Mouse (Mus musculus) gastrocnemius, postnatal 10 days (tissue): ENCODE measurements at regions not wholly inside any gene's neighbourhood (a gene's known extent, or its start where the extent isn't known, plus 50 kb on each side); places are given as distances from the start of the nearest gene placed in this dataset.

Experiments used
- DNase-seq: peaks from one replicate; pipeline ENCODE4 v3.0.0; 2021; ENCODE audit warnings: mixed read lengths

DNA sequence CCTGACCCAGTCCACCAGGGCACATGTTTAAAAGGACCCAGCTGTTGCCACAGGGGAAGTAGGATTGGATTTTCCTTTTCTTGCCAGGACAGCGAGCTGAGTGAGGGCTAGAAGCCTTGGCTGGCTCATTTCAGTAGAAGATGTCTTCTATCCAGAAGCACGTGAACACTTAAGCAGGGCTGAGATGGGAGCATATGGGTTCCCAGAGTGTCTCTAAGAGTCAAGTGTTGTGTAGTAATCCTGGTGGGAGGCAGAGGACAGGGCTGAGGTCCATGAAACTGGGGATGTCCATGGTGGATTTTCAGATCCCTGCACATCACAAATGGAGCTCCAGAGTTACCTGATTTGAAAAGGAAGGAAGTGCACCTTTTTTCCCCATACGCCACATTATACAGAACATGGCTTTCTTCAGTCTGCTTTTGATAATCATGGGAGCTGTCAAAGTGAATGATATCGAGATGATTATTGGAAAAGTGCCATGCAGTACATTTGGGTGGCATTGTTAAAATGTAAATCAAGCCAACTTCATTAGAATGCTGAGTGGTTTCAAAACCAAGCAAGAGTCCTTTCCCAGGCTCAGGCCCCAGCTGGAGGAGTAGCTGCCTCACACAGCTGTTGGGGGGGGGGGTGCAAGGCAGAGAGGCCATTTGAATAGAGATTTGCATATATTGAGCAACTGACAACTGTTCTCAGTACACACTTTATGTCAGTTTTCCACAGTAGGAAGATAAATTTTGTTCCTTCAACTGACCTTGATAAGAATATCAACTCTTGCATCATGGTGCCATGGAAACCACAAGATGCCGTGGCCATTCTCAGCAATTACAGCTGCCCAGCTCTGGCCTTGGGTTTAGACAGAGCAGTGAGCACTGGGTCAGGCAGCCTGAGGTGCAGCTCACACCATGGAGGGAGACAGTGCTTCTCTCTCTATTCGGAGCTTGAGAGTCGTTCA lies 81.7 kb downstream of the Slc35b3 start:
- DNase-seq: no peak

DNA sequence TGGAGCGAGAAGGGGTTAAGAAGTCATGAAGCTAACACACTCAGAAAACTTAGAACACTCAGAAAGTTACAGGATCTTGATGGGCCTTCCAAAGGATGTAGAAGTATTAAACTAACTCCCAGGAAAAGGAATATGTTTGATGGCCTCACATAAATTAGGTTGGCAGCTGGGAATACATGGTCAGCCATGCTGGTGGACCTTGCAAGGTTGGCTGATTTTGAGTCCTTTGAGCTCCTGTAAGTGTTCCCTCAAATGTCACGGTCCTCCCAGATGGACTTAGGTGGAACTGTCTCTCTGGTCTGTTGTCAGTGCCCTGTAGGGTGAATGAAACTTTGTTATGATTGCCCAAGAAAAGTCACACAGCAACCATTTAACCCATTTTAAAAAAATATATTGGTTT lies 84.8 kb downstream of the Slc35b3 start:
- no peak for DNase-seq

GRCm38 (mm10) chr13:38864002-38864401 lies 96.7 kb downstream of the Slc35b3 start:
- no peak for DNase-seq

DNA sequence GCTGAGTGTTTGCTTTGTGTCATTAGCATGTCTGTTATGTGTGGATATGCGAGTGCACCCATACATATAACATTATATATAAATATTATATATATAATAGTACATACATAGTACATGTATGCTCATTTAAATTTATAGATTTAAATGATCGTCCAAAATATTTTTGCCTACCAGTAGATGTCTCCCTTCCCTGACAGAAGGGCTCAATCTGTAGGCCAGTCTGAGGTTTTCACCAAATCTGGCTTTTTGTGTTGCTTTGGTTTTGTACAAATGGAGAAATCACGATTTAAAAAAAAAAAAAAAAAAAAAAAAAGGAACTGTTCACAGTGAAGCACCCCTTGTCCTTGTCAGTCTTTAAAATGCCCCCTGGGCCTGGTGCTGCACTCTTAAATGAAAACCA lies 104.9 kb downstream of the Slc35b3 start:
- no peak for DNase-seq

GRCm38 (mm10) chr13:38854986-38855385 lies 105.7 kb downstream of the Slc35b3 start:
- DNase-seq: no peak

DNA sequence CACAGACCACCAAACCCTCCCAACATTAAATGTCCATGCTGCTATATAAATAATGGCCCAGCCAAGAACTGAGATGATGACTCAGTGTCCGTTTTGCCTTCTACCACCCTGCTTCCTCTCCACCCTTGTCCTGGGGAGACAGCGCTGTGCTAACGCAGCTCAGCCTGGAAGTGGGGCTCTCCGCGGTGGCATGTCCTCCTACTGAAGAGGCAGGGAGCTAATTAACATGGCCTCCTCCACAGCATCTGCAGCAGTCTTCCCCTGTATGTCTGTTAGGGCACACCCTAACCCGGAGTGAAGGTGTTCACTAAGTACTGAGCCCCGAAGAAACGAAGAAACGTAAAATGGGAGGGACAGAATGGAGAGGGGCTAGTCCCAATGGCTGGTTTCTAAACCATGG lies 107.8 kb downstream of the Slc35b3 start:
- DNase-seq: no peak

DNA sequence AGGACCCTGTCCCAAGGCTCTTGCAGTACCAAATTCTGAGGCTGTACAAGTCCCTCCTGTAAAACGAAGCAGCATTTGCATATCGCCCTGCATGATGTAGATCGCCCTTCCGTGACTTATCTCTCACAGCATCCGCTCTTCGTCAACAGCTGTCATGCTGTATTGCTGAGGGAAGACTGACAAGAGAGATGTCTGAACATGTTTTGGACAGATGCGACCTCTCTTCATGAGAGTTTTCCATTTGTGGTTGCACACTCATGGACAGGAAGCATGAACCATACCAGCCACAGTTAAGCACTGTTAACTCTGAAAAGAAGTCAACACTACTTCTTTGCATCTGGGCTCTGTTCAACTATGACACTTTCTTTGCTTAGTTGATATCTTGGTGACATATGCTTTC lies 108.9 kb downstream of the Slc35b3 start:
- DNase-seq: no peak

DNA sequence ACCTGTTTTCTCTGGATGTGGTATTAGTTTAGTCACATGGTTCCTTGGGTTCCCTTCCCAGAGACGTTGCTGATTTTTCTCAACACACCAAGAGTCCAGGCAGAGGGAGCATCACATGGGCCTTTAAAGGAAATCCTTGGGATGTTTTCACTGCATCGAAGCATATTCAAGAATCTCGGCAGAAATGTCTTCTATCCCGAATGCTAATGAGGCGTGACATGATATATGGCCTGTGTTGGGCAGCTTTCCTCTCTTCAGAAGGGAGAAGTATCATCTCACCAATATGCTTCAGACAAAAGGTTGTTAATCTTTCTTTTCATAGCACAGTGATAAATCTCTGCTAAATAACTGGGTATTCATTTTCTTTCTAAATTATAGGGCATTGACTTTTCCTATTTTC lies 122.4 kb downstream of the Slc35b3 start:
- DNase-seq: no peak

DNA sequence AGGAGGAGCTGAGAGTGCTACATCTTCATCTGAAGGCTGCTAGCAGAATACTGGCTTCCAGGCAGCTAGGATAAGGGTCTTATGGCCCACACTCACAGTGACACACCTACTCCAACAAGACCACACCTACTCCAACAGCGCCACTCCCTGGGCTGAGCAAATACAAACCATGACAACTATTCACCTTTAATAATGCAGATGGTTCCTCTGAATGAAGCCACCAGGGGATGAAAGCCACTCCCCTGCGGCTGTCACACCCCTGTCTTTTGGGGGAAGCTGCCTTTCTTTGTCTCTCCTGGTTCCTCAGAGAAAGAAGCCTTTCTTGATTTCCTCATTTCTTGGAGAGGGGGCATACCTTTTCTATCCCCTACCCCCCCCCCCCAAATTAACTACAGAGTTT lies 135.0 kb downstream of the Slc35b3 start:
- no peak for DNase-seq

DNA sequence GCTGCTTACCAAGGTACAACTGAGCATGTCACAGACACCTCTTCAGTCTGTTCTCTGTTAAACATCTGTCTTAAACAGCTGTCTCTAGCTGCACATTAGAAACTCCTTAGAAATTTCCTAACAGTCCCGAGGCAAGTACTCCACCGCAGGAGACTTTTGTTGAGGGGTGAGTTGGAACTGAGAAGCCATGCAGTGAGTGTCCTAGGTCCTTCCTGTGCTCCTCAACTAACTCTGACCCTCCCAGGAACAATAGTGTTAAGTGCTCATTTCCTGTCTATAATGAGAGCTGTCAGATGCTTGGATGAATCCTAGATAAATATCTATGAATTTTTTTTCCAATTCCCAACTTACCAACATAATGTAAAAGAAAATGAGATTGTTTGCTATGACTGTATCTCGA lies 141.1 kb downstream of the Slc35b3 start:
- no peak for DNase-seq

DNA sequence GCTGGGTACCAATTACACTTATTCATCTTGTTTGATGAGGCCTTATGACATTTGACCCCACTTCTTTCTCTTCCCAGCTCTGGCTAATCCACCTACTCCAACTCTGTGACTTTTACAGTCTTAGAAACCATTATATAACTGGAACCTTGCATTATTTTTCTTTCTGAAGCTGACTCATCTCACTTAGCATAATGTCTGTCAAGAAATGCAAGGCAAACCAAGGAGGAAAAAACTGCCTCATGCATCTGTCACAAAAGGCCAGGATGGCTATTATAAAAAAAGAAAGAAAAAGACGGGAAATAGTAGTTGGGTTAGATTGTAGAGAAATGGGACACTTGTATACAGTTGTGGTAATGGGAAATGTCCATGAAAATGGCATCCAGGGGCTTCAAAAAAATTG lies 141.9 kb downstream of the Slc35b3 start:
- DNase-seq: no peak

- DNase-seq: no peak
Observed at GRCm38 (mm10) chr13:38816296-38816695, 144.4 kb downstream of the Slc35b3 start.

DNA sequence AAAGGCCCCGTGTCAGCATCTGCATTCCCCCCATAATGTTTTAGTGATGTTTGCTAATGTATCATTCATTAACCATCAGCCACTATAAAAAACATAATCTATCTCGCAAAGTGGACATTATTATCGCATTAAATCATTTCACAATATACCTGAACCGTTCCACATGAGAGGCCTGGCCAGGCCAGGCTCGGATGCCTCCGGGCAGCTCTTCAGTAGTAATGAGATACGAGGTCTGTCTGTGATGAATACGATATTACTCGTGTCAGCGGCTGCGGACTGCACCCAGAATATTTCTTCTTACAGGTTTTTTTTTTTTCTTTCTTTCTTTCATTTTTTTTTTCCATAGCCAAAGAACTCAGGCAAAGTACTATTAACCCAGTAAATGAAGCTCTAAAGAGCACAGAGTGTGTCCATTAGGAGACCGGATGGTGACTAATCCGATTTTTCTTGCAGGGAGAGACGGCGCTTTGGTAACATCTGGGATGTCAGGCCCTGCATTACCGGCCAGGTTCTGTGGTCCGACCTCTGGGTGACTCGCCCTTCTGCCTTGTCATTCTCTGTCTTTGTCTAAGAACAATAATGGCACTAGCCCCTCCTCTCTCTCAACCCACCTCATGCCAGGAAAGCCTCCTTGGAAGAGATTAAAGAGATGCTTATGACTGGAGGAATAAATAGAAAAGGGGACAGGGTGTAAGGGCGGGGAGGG lies 145.5 kb downstream of the Slc35b3 start:
- no peak for DNase-seq

DNA sequence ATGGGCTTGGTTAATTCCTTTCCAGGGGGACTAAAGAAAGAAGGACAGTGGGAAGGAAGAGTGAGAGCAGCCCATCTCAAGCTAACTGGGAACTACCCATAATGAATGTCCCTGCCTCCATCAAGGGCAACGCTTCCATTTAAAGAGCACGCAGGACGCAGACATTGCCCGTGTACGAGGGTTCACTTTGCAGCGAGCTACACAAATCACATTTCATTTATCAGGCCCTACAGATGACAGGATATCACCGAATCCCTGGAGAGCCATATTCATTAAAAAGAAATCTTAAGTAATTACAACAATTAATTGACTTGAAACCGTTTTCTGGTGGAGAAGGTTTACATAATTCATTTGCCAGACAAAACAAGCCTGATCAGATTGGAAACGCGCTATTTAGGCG lies 139.7 kb upstream of the Eef1e1 start:
- DNase-seq: no peak

DNA sequence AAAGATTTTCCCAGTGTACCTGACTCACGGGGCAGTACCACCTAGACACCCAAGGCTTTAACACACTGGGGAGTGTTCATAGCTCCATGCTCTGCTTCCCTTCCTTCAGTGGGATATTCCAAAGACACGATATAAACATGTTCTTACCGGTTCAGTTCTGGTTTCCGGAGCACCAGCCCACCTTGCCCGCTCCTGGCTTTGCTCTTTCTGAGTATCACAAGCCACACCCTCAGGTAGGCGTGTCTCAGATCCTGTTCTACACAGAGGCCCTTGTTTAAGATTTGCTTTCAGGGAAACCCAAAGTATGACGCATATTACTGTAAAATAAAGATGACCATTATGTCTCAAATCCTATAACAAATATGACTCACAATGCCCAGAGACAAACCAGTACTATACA lies 134.6 kb upstream of the Eef1e1 start:
- no peak for DNase-seq

DNA sequence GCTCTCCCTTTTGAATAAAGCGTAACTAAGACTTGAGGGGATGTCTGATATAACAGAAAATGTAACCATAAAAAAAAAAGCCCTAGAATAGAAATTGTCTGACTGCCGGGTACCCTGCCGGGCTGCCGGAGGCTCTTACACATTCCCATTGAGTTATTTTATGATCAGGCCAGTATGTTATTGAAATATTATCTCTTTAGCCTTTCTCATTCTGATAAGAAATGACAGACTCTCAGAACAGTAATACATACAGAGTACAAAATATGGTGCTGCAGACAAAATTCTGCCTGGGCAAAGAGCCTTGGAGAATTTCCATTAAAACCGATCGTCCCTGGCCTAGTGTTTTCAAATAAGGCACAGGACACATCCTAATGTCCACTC lies 121.8 kb upstream of the Eef1e1 start:
- DNase-seq: no peak

GRCm38 (mm10) chr13:38779984-38780629 lies 121.2 kb upstream of the Eef1e1 start:
- DNase-seq: no peak

- no peak for DNase-seq
Observed at GRCm38 (mm10) chr13:38776546-38776945, 117.7 kb upstream of the Eef1e1 start.

GRCm38 (mm10) chr13:38772996-38773395 lies 114.1 kb upstream of the Eef1e1 start:
- DNase-seq: no peak

DNA sequence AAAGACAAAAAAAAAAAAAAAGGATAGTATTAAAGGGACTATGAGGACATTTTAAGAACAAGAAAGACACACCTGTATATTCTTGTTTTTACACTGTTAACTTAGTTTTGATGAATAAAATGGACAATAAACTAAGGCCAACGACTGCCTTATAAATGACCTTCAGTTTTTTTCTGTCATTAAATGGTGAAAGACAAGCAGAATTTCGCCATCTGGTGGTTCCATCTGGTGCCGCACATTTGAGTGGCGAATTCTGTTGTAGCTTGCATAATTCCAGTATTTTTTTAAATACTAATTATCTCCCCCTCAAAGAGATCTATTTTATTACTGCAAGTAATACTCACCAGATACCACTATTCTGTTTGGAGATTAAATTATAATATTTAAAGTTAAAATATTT lies 107.3 kb upstream of the Eef1e1 start:
- DNase-seq: peak; percentile 19

DNA sequence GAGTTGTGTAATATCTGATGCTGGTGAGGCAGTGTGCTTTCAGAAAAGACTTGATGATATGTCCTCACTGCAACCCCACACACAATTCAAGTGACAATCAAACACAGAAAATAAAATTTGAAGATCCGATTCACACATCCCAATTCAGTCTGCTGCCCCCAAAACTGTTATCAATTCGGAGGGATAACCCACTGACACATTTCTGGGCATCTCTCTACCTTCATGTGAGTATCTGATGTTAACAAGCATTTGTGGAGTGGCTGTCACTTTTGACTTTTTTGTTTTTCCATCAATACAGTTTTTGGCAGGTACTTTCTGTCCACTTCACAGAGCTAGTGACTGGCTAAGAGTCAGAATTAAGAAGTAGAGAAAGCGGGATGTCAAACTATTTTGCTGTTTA lies 101.4 kb upstream of the Eef1e1 start:
- no peak for DNase-seq

DNA sequence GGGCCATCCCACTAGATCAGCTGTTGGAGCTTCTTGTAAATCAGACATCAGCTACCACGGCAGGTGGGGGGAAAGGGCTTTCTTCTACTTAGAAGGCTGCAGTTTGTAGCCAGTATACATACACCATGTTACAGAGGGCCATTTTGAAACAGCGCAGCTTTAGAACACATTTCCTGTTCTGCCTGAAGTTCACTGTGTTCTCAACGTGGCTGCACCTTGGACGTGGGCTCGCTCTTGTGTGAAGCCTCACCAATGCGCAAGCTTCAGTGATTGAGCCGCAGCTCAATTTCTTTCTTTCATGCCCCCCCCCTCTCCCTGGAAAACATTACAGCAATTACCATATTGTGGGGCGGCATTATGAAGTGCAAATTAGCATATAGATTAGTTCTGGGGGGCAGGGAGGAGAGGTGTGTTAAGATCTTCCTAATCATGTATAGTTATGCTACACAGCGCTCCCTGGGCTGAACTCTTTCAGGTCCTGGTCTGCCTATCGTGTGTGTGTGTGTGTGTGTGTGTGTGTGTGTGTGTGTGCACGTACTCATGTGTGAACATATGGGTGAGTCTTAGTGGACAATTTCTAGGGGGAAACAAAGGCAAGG lies 97.9 kb upstream of the Eef1e1 start:
- DNase-seq: no peak

DNA sequence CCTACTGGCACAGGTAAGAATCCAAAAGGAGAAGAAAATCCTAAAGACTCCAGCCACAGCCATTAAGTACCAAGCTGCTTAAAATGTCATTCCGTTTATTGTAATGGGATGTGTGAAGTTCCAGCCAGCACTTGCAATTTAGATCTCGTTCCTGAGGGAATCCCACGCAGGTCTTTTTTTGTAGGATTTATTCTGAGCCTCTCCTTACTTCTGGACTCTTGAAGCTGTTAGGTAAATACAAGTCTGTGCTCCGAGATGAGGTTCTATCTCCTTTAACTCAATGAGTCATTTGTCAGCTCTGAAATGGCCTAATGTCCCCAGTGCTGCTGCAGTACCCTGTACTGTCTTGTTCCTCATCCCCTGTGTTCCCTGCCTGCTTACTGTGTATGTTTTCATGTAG lies 94.9 kb upstream of the Eef1e1 start:
- no peak for DNase-seq
